Mouse (Mus musculus) CH12.LX (cell line): ENCODE measurements around the gene Pate2. TPM values are rescaled to one million over a fixed set of nuclear protein-coding genes. Genes with fewer than 3 reads are reported as not detected.

Experiments
- DNase-seq: peaks from one replicate; pipeline ENCODE4 v3.0.0-alpha.2; 2013; ENCODE audit errors: extremely low read depth
- H3K27ac ChIP-seq: 2 replicates; pipeline ENCODE4 v1.5.1; 2012; ENCODE audit warnings: low read depth, mild to moderate bottlenecking, control low read depth, moderate library complexity; ENCODE audit not compliant: insufficient read depth
- H3K27me3 ChIP-seq: replicated peaks from 2 replicates; pipeline ENCODE3; 2012; ENCODE audit warnings: inconsistent platforms
- H3K36me3 ChIP-seq, 2 experiments: replicated peaks in 1 of 2; 2 replicates each; pipeline versions ENCODE3 to v1.6.1; 2012; ENCODE audit warnings: inconsistent platforms in 1 of 2, low read length in 1 of 2, mild to moderate bottlenecking in 1 of 2, mixed read lengths in 1 of 2, moderate library complexity in 1 of 2; ENCODE audit not compliant: control insufficient read depth in 1 of 2, insufficient read depth in 1 of 2
- H3K4me1 ChIP-seq, 2 experiments: 2 replicates each; pipeline ENCODE4 v1.6.1; 2012; ENCODE audit warnings: inconsistent platforms in 1 of 2, moderate library complexity in 1 of 2; ENCODE audit not compliant: insufficient read depth in 2 of 2, control insufficient read depth in 1 of 2
- H3K4me2 ChIP-seq: 2 replicates; pipeline ENCODE4 v1.6.1; 2012; ENCODE audit warnings: low read depth, mild to moderate bottlenecking, control low read depth; ENCODE audit not compliant: poor library complexity, insufficient read depth, severe bottlenecking
- H3K4me3 ChIP-seq, 3 experiments: fragments of 150-350 bp in 1 of 3; sonication (generic) in 1 of 3; replicated peaks in 1 of 3; 2 replicates each; pipeline versions ENCODE3 to v1.5.1; 2011 to 2012; ENCODE audit warnings: low read depth in 2 of 3, low read length in 2 of 3, mild to moderate bottlenecking in 2 of 3, moderate library complexity in 2 of 3, control low read depth in 1 of 3, improper control_type of control experiment in 1 of 3, inconsistent platforms in 1 of 3, mixed read lengths in 1 of 3; ENCODE audit not compliant: poor library complexity in 1 of 3
- H3K79me2 ChIP-seq: replicated peaks from 2 replicates; pipeline ENCODE4 v1.6.1; 2012; ENCODE audit warnings: mild to moderate bottlenecking, moderate library complexity; ENCODE audit not compliant: control insufficient read depth, poor library complexity, insufficient read depth, severe bottlenecking; ENCODE audit errors: extremely low read depth
- H3K9ac ChIP-seq: 2 replicates; pipeline ENCODE4 v1.6.1; 2012; ENCODE audit warnings: low read depth, mild to moderate bottlenecking, control low read depth, moderate library complexity; ENCODE audit not compliant: insufficient read depth
- H3K9me3 ChIP-seq: replicated peaks from 2 replicates; pipeline ENCODE3; 2012; ENCODE audit warnings: low read length, inconsistent platforms, mixed read lengths
- BHLHE40 ChIP-seq: IDR thresholded peaks from 2 replicates; pipeline ENCODE4 v1.6.1; 2011; ENCODE audit warnings: mild to moderate bottlenecking, low read depth, low read length, improper control_type of control experiment
- CTCF ChIP-seq, 2 experiments: IDR thresholded peaks in 1 of 2; conservative IDR thresholded peaks in 1 of 2; 2 replicates each; pipeline ENCODE4 v1.5.1; 2011 to 2012; ENCODE audit warnings: low read depth in 2 of 2, low read length in 2 of 2, improper control_type of control experiment in 1 of 2, inconsistent platforms in 1 of 2, mild to moderate bottlenecking in 1 of 2, moderate library complexity in 1 of 2
- E2F4 ChIP-seq: IDR thresholded peaks from 2 replicates; pipeline ENCODE4 v1.6.1; 2011; ENCODE audit warnings: low read depth, low read length, improper control_type of control experiment; ENCODE audit not compliant: insufficient replicate concordance
- ELF1 ChIP-seq: IDR thresholded peaks from 2 replicates; pipeline ENCODE4 v1.6.1; 2014; ENCODE audit warnings: low read depth, mild to moderate bottlenecking, inconsistent platforms, low read length, improper control_type of control experiment
- EP300 ChIP-seq: IDR thresholded peaks from 2 replicates; pipeline ENCODE4 v1.6.1; 2011; ENCODE audit warnings: low read length, improper control_type of control experiment
- ETS1 ChIP-seq: conservative IDR thresholded peaks from 2 replicates; pipeline ENCODE4 v1.6.1; 2012; ENCODE audit warnings: low read depth, mild to moderate bottlenecking, inconsistent platforms, low read length, improper control_type of control experiment, moderate library complexity
- GABPA ChIP-seq: IDR thresholded peaks from 2 replicates; pipeline ENCODE4 v1.6.1; 2012; ENCODE audit warnings: low read depth, low read length, improper control_type of control experiment, inconsistent platforms; ENCODE audit not compliant: insufficient replicate concordance
- IRF4 ChIP-seq: IDR thresholded peaks from 2 replicates; pipeline ENCODE4 v1.6.1; 2014; ENCODE audit warnings: low read depth, mild to moderate bottlenecking, inconsistent platforms, low read length, improper control_type of control experiment
- JUN ChIP-seq: IDR thresholded peaks from 2 replicates; pipeline ENCODE4 v1.6.1; 2011; ENCODE audit warnings: low read depth, mild to moderate bottlenecking, low read length, improper control_type of control experiment, moderate library complexity; ENCODE audit not compliant: insufficient read depth
- JUND ChIP-seq: conservative IDR thresholded peaks from 2 replicates; pipeline ENCODE4 v1.6.1; 2011; ENCODE audit warnings: low read depth, low read length, improper control_type of control experiment
- MAFK ChIP-seq: IDR thresholded peaks from 2 replicates; pipeline ENCODE4 v1.6.1; 2011; ENCODE audit warnings: low read length, improper control_type of control experiment; ENCODE audit not compliant: insufficient replicate concordance
- MAX ChIP-seq: IDR thresholded peaks from 2 replicates; pipeline ENCODE4 v1.6.1; 2011; ENCODE audit warnings: low read length, improper control_type of control experiment
- MEF2A ChIP-seq: IDR thresholded peaks from 2 replicates; pipeline ENCODE4 v1.6.1; 2014; ENCODE audit warnings: low read depth, mild to moderate bottlenecking, inconsistent platforms, low read length, improper control_type of control experiment, borderline replicate concordance
- MXI1 ChIP-seq: IDR thresholded peaks from 2 replicates; pipeline ENCODE4 v1.6.1; 2011; ENCODE audit warnings: mild to moderate bottlenecking, low read depth, low read length, improper control_type of control experiment
- MYC ChIP-seq: IDR thresholded peaks from 2 replicates; pipeline ENCODE4 v1.6.1; 2011; ENCODE audit warnings: low read depth, mild to moderate bottlenecking, improper control_type of control experiment, low read length
- NRF1 ChIP-seq: IDR thresholded peaks from 2 replicates; pipeline ENCODE4 v1.6.1; 2014; ENCODE audit warnings: low read depth, mild to moderate bottlenecking, inconsistent platforms, low read length, improper control_type of control experiment, moderate library complexity
- PAX5 ChIP-seq: IDR thresholded peaks from 2 replicates; pipeline ENCODE4 v1.6.1; 2012; ENCODE audit warnings: low read length, inconsistent platforms, mixed read lengths
- POLR2A ChIP-seq: IDR thresholded peaks from 2 replicates; pipeline ENCODE4 v1.6.1; 2011; ENCODE audit warnings: low read depth, mild to moderate bottlenecking, improper control_type of control experiment, low read length
- POLR2AphosphoS2 ChIP-seq: IDR thresholded peaks from 2 replicates; pipeline ENCODE4 v1.6.1; 2011; ENCODE audit warnings: low read depth, low read length, improper control_type of control experiment
- RAD21 ChIP-seq: IDR thresholded peaks from 2 replicates; pipeline ENCODE4 v1.6.1; 2011; ENCODE audit warnings: low read depth, mild to moderate bottlenecking, low read length, improper control_type of control experiment, moderate library complexity
- RCOR1 ChIP-seq: conservative IDR thresholded peaks from 2 replicates; pipeline ENCODE4 v1.6.1; 2012; ENCODE audit warnings: low read depth, mild to moderate bottlenecking, inconsistent platforms, low read length, improper control_type of control experiment
- SMC3 ChIP-seq: IDR thresholded peaks from 2 replicates; pipeline ENCODE4 v1.6.1; 2011; ENCODE audit warnings: low read depth, low read length, improper control_type of control experiment
- TBP ChIP-seq: conservative IDR thresholded peaks from 2 replicates; pipeline ENCODE4 v1.6.1; 2011; ENCODE audit warnings: low read depth, low read length, improper control_type of control experiment
- UBTF ChIP-seq: IDR thresholded peaks from 2 replicates; pipeline ENCODE4 v1.6.1; 2012; ENCODE audit warnings: low read depth, mild to moderate bottlenecking, inconsistent platforms, low read length, improper control_type of control experiment, moderate library complexity
- USF1 ChIP-seq: IDR thresholded peaks from 2 replicates; pipeline ENCODE4 v1.6.1; 2014; ENCODE audit warnings: low read depth, mild to moderate bottlenecking, inconsistent platforms, low read length, improper control_type of control experiment
- ZKSCAN1 ChIP-seq: IDR thresholded peaks from 2 replicates; pipeline ENCODE4 v1.6.1; 2012; ENCODE audit warnings: low read depth, inconsistent platforms, low read length, improper control_type of control experiment, borderline replicate concordance
- ZMIZ1 ChIP-seq: IDR thresholded peaks from 2 replicates; pipeline ENCODE4 v1.6.1; 2012; ENCODE audit warnings: low read depth, mild to moderate bottlenecking, inconsistent platforms, low read length, improper control_type of control experiment
- dilution Hi-C: fragments of 300-500 bp; cut with MboI; formaldehyde crosslinking; loops from 2 replicates; pipeline ENCODE4 v1.14.3; 2020; ENCODE audit warnings: low sequenced_read_pairs; ENCODE audit not compliant: extremely low pct_unique_long_range_greater_than_20kb, extremely low pct_ligation_motif_present
- in situ Hi-C: fragments of 300-500 bp; cut with MboI; formaldehyde crosslinking; loops from 3 replicates; pipeline ENCODE4 v1.14.3; 2019; ENCODE audit warnings: low sequenced_read_pairs, low pct_ligation_motif_present, low pct_unique_long_range_greater_than_20kb, mixed read lengths
- polyA plus RNA-seq: library from polyadenylated mRNA; unstranded; fragments of >175 nt; gene quantifications from 2 replicates; pipeline ENCODE4 v1.2.1, GENCODE M21; 2012; ENCODE audit warnings: low read depth; ENCODE audit not compliant: insufficient read length
- total RNA-seq, 2 experiments: library from RNA; depleted of rRNA; stranded (reverse); fragments of 300-350 nt in 1 of 2; fragments of >200 nt in 1 of 2; gene quantifications; 2 replicates each; pipeline ENCODE4 v1.2.3; 2012 to 2014

Gene Pate2
- total and polyA plus RNA-seq, 3 experiments, result 0.24 to 1.0 (median 0.41) TPM

- Histone ChIP-seq H3K4me2 (no peak overlapping the region), H3K4me3 (no peak overlapping the region), H3K27me3 (peaks cover 55% of the 10 kb centered on the region), H3K9me3 (no peaks in the 10 kb centered on the region), H3K4me1 (peaks cover 1 to 18% of the 10 kb centered on the region in 2 experiments; a peak in 2 of 4 replicates), H3K9ac (no peak overlapping the region), H3K79me2 (peaks cover 21% of the 10 kb centered on the region), H3K27ac (no peak overlapping the region), H3K36me3 (peaks cover 6 to 8% of the 10 kb centered on the region in 2 experiments)
- DNase-seq, result no peak
- dilution Hi-C loops, result no loop called here
- TF ChIP-seq EP300, result no peak
- no peak for TF ChIP-seq BHLHE40
- TF ChIP-seq RAD21, result no peak
- no peak for TF ChIP-seq ELF1
- no peak for TF ChIP-seq E2F4
- no peak for TF ChIP-seq MAFK
- TF ChIP-seq UBTF, result no peak
- no peak for TF ChIP-seq JUN
- no peak for TF ChIP-seq USF1
- no peak for TF ChIP-seq MAX
- TF ChIP-seq ZMIZ1, result no peak
- TF ChIP-seq RCOR1, result no peak
- TF ChIP-seq PAX5, result no peak
- no peak for TF ChIP-seq TBP
- TF ChIP-seq JUND, result no peak
- TF ChIP-seq SMC3, result no peak
- no peak for TF ChIP-seq POLR2A
- TF ChIP-seq POLR2AphosphoS2, result no peak
- TF ChIP-seq ETS1, result no peak
- no peak for TF ChIP-seq CTCF (conservative IDR thresholded peaks at IDR 0.05 in 1 of 2, IDR thresholded peaks at IDR 0.05 in 1 of 2; ENCODE audit: low read depth in 2 of 2, low read length in 2 of 2)
- in situ Hi-C loops, result no loop called here
Observed at GRCm38 (mm10) chr9:35556494-35557102, 13.5 kb upstream of the Pate2 start.

DNA sequence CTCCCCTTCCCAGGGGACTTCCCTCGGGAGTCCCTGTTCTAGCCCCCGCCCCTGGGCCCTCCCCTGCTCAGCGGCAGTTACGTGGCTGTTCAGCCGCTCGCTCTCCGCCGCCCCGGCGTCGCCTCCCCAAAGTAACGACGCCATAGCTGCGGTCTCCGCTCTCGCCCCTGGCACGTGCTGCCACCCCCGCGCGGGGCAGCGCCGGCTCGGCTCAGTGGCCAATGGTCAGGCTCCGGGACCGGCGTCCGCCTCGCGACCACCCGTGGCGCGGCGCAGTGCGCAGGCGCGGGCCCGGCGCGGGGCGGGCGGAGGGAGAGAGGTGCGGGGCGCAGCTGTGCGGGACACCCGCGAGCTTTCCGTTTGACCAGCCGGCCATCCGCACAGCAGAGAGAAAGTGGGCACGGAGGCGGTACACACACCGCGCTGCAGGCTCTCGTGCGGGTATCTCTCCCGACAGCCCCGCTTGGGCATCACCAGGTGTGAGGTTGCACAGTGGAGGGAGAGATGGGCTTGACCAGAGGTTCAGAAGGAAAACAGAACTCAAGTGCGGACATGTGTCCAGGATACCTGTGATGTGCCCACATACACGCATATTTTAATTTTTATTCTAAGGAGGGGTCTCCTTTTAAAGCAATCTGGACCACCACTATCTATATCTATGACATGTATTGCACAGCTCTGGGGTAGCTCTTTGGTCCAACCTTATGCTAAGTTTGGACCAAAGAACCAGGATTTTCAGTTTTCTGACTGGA is 11.7 kb upstream of the Pate2 start, which contains the start of the genes Ddx25 and Pus3:
Gene Ddx25, minus strand, starts transcription at position 272 of the 752 bp plus-strand sequence.
Gene Pus3, plus strand, starts transcription at position 339 of the 752 bp plus-strand sequence.
- Histone ChIP-seq H3K27ac (0 out of 2 replicates have a peak within 1 kb of the TSS, but pooled peaks have one; percentile 33), H3K9ac (peak within 1 kb of the TSS; percentile 97), H3K27me3 (peaks cover 45% of the 10 kb centered on the region), H3K4me3 (peak within 1 kb of the TSS; percentile 70 to 87 (median 85))
- no peak for DNase-seq
- TF ChIP-seq BHLHE40 (peak; percentile 82), NRF1 (peak; percentile 88), IRF4 (peak; percentile 8; the same call in 1 of the 2 replicates), POLR2A (no peak), UBTF (no peak), MAX (peak; percentile 9; the same call in 1 of the 2 replicates), MXI1 (peak; percentile 12; the same call in 1 of the 2 replicates), MEF2A (no peak), MYC (no peak), GABPA (no peak), ZKSCAN1 (no peak), MAFK (no peak)
- TF ChIP-seq, all 38 proteins: peak for 5
- peak within 1 kb of the TSS; percentile 89 for H3K4me2 ChIP-seq
- H3K36me3 ChIP-seq, result peaks cover 9 to 19% of the 10 kb centered on the region in 2 experiments
- peaks cover 4 to 35% of the 10 kb centered on the region in 2 experiments; a peak in 2 of 4 replicates for H3K4me1 ChIP-seq
- dilution Hi-C loops (no loop called here), in situ Hi-C loops (no loop called here)
- no peaks in the 10 kb centered on the region for H3K9me3 ChIP-seq
- peaks cover 31% of the 10 kb centered on the region for H3K79me2 ChIP-seq
